Mouse (Mus musculus) liver, adult (tissue): ENCODE data around the gene Olfr1253.

Source experiments
- GATA4 ChIP-seq: IDR thresholded peaks from 2 replicates; pipeline ENCODE4 v1.6.1; 2014; ENCODE audit warnings: mild to moderate bottlenecking, low read length; ENCODE audit not compliant: insufficient replicate concordance

Olfr1253 gene

GRCm38 (mm10) chr2:89756990-89757389 lies at the start of gene Olfr1253:
Olfr1253 (minus strand) TSS chr2:89757090.
- TF ChIP-seq GATA4, result no peak

- TF ChIP-seq GATA4, result no peak
Observed at GRCm38 (mm10) chr2:89799583-89799982, 42.7 kb upstream of the Olfr1253 start.

- no peak for TF ChIP-seq GATA4
Observed at GRCm38 (mm10) chr2:89793519-89793918, 36.6 kb upstream of the Olfr1253 start, which contains the start of gene Olfr1254. Olfr1254 (minus strand) TSS chr2:89793619.

- TF ChIP-seq GATA4, result no peak
Observed at GRCm38 (mm10) chr2:89724912-89725311, 32.0 kb downstream of the Olfr1253 start, which contains the start of gene Olfr1252. Olfr1252 (minus strand) TSS chr2:89725012.
